Mouse (Mus musculus) granulocyte monocyte progenitor cell, adult 5-6 weeks (primary cell): ENCODE results near the gene Nop53. TPM values are rescaled to one million over a fixed set of nuclear protein-coding genes. Genes with fewer than 3 reads are reported as not detected.

Experiments
- total RNA-seq, 2 experiments: library from RNA; stranded (forward) in 1 of 2; stranded (reverse) in 1 of 2; fragments of 200-712, 200-1000 nt in 1 of 2; fragments of >200 nt in 1 of 2; fragmentation: Nextera tagmentation in 1 of 2; gene quantifications; 2 replicates each; pipeline ENCODE4 v1.2.3; 2014 to 2017

Gene Nop53
- total RNA-seq, 2 experiments from 2014 or later, result 70.6 to 186 TPM

Other genes starting within 250 kb of the Nop53 start
- not detected in 2 replicates for gene Obox5, start 195.9 kb downstream of the Nop53 start, total RNA-seq (2014; fragmentation: Nextera tagmentation)
- not detected in 2 replicates for gene Obox5, start 195.9 kb downstream of the Nop53 start, total RNA-seq (2017)
- not detected in 2 replicates for gene Obox6, start 106.4 kb downstream of the Nop53 start, total RNA-seq (2014; fragmentation: Nextera tagmentation)
- gene Obox6, start 106.4 kb downstream of the Nop53 start, total RNA-seq (2017), result not detected in 2 replicates
- not detected in 2 replicates for gene Crx, start 66.1 kb downstream of the Nop53 start, total RNA-seq (2014; fragmentation: Nextera tagmentation)
- not detected in 2 replicates for gene Crx, start 66.1 kb downstream of the Nop53 start, total RNA-seq (2017)
- not detected in 2 replicates for gene Crxos, start 63.5 kb downstream of the Nop53 start, total RNA-seq (2014; fragmentation: Nextera tagmentation)
- not detected in 2 replicates for gene Crxos, start 63.5 kb downstream of the Nop53 start, total RNA-seq (2017)
- gene Selenow, start 23.7 kb downstream of the Nop53 start, total RNA-seq (2014; fragmentation: Nextera tagmentation), result 96.6 and 124 TPM in 2 replicates
- gene Selenow, start 23.7 kb downstream of the Nop53 start, total RNA-seq (2017), result 28.8 and 30.2 TPM in 2 replicates
- not detected in 2 replicates for gene Ehd2, start 21.5 kb upstream of the Nop53 start, total RNA-seq (2014; fragmentation: Nextera tagmentation)
- 0.13 TPM in 1 of 2 replicates, not detected in the other for gene Ehd2, start 21.5 kb upstream of the Nop53 start, total RNA-seq (2017)
- 12.2 and 21.8 TPM in 2 replicates for gene Bicra, start 101.8 kb upstream of the Nop53 start, total RNA-seq (2014; fragmentation: Nextera tagmentation)
- 0.34 and 0.93 TPM in 2 replicates for gene Bicra, start 101.8 kb upstream of the Nop53 start, total RNA-seq (2017)
- gene Zfp541, start 115.7 kb upstream of the Nop53 start, total RNA-seq (2014; fragmentation: Nextera tagmentation), result not detected in 2 replicates
- gene Zfp541, start 115.7 kb upstream of the Nop53 start, total RNA-seq (2017), result 0.31 TPM in 1 of 2 replicates, not detected in the other
- gene Napa, start 152.4 kb upstream of the Nop53 start, total RNA-seq (2014; fragmentation: Nextera tagmentation), result 81.0 and 105 TPM in 2 replicates
- 38.5 and 39.5 TPM in 2 replicates for gene Napa, start 152.4 kb upstream of the Nop53 start, total RNA-seq (2017)
- gene Kptn, start 173.8 kb upstream of the Nop53 start, total RNA-seq (2014; fragmentation: Nextera tagmentation), result 19.2 and 20.9 TPM in 2 replicates
- gene Kptn, start 173.8 kb upstream of the Nop53 start, total RNA-seq (2017), result 9.7 and 11.2 TPM in 2 replicates
- gene Slc8a2, start 183.8 kb upstream of the Nop53 start, total RNA-seq (2014; fragmentation: Nextera tagmentation), result not detected in 2 replicates
- not detected in 2 replicates for gene Slc8a2, start 183.8 kb upstream of the Nop53 start, total RNA-seq (2017)
- gene Meis3, start 229.0 kb upstream of the Nop53 start, total RNA-seq (2014; fragmentation: Nextera tagmentation), result not detected in 2 replicates
- not detected in 2 replicates for gene Meis3, start 229.0 kb upstream of the Nop53 start, total RNA-seq (2017)